Mouse (Mus musculus) layer of hippocampus, adult 9-10 months (tissue): ENCODE measurements around the gene Pdhx.

ENCODE experiments used
- DNase-seq: peaks from one replicate; pipeline ENCODE4 v3.0.0; 2022; ENCODE audit warnings: low spot score

Pdhx gene

DNA sequence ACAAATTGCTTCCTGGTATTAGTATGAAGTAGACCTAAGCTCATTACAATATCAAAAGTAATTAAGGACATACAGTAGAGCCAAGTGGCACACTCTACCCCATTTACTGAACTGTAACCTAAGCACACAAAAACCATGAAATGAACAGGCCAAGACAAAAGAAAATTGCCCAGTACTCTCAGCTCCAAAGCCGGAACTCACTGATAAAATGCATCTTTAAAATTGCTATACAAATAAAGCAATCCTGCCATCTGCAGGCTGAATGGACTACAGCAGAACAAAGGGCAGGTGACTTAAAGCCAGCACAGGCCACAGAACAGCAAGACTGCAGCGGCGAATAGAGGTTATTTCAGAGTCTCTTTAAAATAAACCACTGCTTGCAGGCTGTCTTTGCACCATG is 10.4 kb downstream of the Pdhx start:
- no peak for DNase-seq

DNA sequence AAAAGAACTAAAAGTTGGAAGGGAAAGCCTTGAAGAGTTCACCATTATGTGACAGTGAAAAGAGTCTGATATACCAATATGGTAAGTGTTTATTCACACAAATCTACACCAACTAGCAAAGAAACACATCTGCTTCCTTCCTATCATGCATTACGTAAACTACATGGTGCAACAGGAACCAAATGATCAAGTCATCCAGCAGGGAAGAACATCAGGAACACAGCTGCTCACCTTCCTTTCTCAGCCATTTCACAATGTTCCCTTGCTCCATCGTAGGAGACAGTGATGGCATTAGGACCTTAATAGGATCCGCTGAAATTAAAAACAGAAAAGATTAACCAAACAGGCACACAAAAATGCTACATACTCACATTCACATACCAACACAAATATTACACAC is 15.0 kb downstream of the Pdhx start:
- no peak for DNase-seq

DNA sequence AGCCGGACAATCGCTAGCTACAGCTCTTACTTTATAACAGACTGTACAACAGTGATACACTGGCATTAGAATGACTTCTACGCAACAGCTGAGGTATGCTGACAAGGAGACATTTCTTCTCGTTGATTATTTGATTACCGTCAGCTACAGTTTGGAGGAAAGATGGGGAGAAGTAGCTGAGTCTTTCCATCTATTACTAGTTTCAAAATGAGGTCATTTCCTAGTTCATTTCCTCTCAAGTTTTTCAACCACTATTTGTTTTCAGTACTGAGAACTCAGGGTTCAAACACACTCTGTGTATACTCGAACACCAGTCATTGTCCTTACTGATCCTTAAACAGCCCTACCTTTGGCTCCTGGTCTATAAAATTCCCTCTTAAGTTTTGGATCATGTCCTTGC is 17.5 kb downstream of the Pdhx start:
- DNase-seq = no peak

DNA sequence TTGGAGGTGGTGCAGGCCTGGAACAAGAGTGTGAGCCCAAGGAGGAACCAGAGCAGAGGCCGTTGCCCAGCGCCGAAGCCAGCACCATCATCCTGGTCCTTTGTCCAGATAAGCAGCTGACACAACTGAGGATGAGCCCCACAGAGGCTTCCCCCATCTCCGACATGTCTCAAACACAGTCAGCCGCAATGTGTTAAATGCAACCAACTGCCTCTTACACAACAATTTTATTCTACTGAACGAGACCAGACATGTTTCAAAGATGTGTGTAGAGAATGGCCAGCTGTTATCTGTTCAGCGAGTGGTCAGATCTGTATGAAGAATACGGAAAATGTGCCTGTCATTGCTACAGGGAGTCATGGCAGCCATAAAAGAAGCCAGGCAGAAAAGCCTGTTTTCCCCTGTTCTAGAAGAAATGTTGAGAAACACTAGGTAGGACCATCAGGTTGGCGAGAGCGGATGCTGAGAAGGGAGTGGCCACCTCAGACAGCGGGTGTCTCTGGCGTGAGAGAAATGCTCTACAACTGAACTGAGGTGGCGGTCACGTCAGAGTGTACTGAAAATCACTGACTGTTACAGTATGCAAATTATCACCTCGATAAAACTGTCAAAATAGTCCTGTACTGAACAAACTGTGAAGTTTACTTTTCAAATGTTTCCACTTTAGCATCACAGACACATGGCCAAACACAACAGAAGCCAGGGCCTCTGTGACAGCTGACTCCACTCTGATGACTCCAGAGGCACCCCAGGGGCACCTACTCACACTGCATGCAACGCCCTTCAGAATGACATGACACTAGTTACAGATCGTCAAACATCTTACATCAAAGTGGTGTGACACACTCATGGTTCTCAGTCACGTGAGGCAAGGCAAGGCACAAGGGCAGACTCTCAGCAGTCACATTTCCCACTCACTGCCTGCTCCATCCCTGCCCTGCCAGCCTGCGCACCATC is 21.1 kb downstream of the Pdhx start:
- DNase-seq = no peak

DNA sequence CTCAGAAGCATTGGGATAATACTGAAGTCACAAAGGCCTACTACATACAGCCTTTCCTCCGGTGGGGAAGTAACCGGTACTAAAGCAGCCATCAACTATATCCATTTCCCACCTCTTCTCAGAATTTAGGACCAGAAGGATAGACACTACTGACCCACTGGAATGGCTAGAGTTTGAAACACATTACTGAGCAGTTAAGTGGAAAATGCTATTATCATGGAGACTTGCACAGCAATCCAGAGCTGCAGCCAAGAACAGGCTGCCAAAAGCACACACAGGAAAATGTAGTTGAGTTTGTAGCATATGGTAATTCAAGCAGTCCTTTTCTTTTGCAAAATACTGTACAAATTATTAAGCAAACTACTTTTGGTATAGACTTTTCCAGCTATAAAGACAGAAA is 28.0 kb downstream of the Pdhx start:
- DNase-seq = no peak

DNA sequence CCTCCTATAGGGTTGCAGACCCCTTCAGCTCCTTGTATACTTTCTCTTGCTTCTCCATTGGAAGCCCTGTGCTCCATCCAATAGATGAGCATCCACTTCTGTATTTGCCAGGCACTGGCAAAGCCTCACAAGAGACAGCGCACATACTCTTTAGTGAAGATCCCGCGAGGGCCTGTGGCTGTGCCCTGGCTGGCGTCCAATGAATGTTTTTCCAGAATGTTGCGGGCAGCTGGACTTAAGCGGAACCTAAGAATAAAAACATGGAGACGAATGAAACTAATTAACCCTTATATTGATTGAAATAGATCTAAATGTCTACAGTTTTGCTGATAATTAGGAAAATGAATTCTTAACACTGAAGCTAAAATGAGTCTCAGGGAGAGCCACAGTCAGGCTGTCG is 32.4 kb downstream of the Pdhx start:
- DNase-seq = no peak

DNA sequence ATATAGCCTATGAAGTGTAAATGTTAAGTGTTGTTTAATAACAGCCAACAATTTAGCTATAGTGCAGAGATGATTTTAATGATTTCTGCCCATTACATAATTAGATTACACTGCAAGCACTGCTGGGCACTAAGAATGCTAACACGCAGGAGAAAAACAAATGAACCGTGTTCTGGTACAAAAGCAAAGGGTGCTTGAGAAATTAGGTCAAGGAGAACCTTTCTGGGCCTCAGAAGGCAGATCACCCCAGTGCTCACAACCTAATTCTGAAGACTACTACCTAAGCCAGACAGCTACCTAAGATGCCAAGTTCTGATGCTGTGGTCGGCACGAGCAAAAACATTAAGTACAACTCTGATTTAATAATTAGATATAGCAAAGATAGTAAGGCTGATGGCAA is 35.5 kb downstream of the Pdhx start:
- no peak for DNase-seq

DNA sequence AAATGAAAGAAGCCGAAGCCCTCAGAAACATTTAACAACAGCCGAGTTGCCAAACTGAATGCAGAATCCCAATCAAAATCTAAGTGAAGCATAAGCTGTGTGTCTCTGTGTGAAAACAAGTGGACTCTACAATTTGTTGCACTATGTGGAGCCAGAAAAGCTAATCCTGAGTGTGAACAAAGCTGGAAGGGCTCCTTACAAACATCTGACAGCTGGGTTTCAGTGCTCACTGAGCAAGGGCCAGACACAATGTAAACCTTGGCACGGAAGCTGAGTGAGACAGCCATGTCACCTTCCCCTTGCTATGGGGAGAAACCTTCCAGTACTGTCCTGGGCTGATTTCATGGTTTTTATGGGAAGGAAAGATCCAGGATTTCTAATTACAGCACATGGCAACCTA is 50.6 kb downstream of the Pdhx start:
- DNase-seq = no peak

DNA sequence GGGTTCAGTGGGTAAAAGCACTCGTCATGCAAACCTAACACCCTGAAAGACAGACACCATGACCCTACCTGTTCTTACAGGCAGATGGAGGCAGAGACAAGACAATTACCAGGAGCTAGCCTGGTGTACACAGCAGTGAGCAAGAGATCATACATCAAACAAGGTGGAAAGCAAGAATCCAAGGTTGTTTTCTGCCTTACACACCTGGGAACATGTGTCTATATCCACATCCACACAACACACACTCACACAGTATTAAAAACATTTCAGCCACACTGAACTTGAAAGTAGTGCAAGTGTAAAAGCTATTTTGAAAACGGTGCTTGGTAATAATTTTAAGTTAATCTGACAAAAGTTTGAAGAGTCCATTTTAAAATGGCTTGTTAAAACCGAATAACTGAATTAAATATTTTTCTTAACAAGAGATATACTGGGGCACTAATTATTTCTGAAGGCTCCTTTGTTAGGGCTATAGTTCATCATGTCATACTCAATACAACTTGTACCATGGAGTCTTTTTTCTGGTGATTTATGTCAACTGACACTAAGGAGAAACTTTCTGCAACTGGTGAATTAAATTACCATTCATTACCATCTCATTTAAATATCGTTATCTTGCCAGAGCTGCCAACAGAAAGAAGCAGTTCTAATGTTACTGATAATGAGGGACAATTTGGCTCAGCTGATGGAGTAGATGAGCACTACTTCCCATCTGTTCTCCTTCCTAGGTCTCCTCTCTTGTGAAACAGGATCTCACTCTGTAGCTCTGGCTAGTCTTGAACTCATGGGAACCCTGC is 52.9 kb downstream of the Pdhx start:
- no peak for DNase-seq

DNA sequence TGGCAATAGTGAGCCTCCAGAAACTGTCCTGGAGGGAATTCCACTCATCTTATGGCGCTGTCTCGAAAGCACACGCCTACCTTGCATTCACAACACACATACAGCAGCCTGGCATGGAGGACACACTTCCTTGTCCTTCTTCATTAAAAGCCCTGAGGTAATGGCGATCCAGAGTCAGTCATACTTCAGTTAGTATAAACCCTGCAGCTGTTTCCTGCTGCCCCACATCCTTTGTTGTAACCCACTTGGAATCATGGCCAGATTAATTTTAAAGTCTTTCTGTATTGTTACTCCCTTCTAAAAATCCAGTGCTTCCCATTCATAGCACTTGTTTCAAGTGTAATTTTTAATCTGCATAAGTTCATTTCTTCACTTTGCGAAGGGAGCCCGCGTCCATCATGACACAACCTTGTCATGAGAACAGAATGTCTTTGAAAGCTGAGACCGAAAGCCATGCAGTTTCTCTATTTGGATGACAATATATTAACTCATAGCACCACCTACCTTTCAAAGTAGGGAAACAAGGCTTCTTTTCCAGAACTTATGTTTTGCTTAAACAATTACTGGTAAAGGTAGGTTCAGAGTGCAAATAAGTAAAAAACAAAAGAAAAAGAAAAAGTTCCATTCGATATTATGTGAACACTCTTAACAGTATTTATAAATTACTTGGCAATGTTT is 54.4 kb downstream of the Pdhx start:
- no peak for DNase-seq

DNA sequence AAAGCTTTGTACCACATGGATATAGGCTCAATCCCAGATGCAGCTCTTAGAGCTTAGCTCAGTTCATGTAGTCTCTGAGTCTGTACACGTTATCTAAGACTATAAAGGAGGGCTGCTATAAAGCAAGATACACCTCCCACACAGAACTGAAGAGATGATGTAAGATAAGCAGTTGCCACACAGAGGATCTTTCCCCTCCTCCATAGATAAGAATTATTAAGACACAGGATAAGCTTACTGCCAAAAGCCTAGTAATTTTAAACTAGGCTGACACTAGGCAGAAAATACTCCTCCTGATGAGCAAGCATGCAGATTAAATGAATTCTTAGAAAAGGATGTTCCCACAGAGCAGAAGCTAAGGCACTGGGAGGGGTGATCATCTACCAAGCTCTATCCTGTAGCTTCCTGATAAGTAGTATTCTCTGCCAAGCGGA is 55.9 kb downstream of the Pdhx start:
- DNase-seq = no peak

DNA sequence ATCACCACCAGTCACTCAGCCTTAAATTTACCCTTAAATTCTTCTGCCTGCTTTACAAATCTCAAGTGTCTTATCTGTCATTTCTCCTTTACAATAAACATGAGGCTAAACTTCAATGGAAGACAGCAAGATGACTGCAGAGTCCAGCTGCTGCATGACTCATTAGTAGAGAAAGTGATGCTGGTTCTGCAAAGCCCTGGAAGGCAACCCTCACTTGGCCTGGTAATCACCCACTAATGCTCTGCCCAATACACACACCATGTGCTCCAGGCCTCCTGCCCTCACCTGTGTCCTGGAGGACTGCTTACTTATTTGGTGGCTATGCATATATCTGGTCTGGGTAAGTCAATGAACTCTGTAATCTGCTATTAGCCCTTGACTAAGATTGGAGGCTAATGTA is 57.2 kb downstream of the Pdhx start:
- no peak for DNase-seq

DNA sequence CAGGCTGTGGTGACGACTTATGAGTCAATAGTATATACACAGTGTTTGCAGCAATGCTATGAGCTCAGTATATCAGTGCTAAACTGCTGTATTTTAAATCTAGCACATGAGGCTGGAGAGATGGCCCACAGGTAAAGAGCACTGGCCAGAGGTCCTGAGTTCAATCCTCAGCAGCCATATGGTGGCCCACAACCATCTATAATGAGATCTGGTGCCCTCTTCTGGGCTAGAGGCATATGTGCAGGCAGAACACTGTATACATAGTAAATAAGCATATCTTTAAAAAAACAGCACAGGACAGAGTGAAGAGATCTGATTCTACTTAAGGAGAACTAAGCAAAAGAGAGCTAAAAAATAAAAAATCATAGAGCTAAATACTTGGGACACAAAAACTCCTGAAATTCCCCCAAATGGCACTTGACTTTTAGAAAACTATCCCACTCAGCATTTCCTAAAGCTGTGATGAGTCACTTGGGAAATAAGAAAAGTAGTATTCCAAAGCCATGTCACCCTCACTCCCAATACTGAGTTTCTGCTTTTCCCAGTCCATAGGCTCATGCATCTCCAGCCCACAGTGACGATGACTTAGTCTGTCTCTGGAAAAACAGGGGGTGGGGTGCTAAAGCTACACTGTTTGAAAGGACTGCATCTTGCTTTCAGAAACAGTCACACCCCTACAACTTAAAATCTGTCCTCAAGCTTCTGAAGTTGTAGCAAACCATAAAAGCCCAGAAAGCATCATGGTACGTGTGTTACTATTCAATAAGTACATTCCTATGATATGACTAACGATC is 60.3 kb downstream of the Pdhx start:
- DNase-seq = no peak

DNA sequence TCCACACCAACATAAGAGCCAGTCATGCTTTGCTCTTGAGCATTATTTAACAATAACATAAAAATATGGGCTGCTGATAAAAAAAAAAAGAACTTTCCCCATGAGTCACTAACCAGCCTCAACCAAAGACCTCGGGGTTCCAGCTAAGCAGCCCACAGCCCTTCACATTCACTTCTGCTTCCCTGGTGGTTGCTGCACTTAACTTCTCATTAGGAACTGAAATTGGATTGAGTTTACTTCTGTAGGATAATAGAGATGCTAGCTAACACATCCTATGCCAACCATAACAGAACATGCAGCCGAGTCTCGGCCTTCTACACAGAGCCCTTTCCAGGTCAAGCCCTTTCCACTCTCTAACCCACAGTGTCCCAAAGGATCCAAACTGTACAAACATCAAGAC is 65.1 kb downstream of the Pdhx start:
- no peak for DNase-seq

DNA sequence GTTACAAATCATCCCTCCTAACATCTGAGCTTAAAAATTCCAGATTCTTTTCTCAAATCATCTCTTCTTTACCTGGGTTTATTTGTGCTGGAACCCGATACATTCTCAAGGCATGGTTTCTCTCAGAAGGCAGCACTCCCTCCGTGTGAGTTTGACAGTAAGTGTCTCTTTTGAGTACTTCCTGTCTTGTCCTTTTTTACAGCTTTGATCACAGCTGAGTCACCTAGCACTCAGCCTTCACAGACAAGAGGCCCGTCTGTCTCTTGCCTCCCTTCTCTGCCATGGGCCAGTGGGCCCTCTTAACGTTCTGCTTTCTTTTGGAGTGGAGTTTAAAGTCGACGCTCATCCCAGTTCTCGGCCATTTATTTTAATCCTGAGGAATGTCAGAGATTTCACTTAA is 68.7 kb downstream of the Pdhx start:
- DNase-seq = no peak

DNA sequence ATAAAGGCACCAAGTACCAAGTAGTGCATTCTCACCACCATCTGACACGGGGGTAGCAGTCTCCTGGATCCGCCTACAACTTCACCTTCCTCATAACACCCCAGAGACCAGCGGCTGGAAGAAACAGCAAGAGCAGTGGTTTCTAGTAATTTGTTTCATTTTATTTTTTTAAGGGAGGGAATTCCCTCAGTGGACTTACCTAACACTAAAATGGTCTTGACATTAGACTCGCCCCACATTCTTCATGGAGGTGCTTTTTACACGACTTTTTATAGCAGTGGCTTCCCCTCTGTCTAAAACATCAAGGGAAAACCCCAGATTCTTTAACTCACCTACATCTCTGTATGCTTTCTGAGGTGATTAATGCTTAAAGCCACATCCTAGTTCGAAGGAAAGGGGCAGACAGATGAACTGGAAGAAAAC is 74.1 kb downstream of the Pdhx start:
- no peak for DNase-seq

DNA sequence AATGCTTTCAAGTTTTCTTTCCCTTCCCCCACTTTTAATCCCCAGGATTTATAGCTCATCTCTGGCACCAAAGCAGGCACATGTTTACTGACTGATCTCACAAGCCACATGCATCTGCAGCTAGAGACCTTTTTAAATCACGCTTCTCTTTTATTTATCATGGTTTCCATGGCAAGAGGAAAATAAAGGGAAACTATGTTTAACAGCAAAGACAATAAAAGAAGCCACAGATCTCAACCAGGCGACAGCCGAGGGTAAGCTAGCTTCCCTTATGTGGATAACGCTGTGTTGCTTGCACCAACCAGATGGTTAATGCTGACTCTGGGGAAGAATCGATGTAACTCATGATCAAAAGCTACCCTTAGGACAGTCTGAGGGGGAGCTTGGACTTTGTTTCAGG is 75.0 kb downstream of the Pdhx start:
- no peak for DNase-seq

DNA sequence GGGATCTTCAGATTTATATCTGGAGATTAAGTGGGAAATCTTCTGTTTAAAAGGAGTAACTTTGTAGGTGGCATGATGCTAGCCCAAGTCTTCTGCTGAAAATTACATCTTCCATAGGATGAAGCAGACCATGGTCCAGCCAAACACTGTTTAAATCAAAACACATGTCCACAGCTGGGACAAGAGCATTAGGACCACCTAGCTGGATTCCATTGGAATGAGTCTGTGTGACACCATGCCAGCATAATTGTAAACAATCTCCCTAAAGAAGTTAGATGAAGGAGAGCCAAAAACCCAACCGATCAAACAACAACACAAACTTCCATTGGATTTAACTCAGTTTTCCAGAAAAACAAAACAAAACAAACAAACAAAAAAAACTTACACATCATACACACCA is 75.4 kb downstream of the Pdhx start:
- no peak for DNase-seq

DNA sequence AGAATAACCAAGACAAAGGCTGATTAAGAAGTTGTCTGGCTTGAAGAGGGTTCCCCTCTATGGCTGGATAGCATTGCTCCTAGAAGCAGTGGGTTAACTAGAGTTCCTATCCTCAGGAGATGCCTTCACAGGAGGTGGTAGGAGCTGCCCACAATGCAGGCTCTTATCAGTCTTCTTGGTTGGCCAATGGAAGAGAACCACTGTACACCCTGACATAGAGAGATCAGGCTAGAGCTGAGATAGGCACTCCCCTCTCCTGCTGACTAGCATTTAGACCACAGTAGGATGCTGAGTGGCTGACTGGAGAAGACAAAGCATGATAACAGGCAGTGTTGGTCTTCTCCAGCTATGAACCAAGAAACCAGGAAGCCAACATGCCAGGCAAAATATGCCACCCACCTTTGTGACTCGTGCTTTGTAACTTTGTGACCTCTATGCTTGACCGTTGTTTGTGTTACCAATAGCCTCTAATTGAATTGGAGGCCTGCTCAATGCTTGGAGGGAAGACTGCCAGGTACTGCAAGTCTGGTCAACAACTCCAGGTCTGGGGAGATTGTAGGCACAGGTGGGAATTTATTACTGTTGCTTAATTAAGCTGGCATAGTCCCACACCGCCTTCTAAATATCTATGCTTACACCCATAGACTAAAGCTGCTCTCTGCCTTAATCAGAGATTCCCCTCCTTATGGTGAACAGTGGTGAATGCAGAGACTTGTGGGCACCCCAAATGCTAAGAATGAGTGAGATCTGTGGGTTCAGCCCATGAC is 79.3 kb downstream of the Pdhx start:
- no peak for DNase-seq

DNA sequence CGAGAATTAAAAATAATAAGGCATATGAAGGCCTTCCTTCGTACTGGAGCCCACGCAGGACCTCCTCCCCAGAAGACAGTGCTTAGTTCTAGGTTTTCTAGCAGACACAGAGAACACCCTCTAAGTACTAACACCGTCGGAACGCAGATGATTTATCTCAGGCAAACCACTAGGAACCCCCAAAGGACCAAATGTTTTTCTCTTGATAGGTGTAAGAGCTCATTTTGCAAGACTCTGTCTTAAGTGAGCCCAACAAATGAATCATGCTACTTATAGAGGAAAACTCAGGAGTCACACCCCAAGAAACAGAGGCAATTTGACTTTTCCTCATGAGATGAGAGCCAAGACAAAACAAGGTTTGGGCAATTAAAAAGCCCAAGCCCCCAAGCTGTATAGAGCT is 80.9 kb downstream of the Pdhx start:
- no peak for DNase-seq

DNA sequence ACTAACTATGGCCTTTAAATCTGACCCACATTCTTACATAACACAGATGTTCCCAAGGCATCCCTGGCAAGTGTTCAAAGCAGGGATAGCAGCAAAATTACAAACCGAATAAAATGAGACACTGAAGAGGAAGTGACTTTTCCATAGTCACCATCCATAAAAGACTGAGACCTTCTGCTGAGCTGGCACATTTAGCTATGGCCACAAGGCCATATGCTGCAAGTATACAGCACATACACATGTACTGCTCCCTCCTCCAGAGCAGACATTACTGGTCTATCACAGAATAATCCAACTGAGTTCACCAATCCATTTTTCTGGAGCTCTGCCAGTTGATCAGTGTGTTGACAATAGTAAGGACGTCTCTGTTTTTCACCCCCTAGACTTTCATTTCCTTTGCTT is 83.0 kb downstream of the Pdhx start:
- DNase-seq = no peak
